Mouse (Mus musculus) spleen, adult 12 weeks (tissue): ENCODE data around the gene Fam234b.

ENCODE experiments used
- DNase-seq: peaks from one replicate; pipeline ENCODE4 v3.0.0; 2022; ENCODE audit warnings: low spot score

The Fam234b gene

DNA sequence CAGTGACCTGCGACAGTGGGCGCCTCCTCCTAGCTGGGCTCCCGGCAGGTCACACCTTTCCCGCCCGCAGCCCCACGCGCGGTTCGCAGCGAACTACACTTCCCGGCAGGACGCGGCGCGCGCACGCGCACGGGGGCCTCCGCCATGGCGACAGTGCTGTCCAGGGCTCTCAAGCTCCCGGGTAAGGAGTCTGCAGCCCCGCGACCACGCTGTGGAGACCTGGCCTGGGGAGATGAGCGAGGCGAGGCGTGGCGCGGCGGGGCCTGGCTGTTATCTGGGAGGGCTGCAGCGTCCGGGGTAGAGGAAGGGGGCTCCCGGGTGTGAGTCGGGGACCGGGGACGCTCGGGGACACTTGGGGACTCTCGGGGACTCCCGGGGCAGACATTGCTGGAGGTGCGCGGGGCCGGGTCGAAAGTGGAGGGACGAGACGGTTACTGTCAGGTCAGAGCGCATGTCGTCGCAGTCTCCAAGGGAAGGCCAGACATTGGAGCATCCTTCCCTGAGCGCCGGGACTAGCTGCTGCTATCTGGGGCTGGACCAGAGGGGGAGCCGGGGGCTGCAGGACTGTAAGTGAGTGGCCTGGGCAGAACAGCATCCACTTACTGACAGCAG is at the start of gene Fam234b, which contains the start of gene Hebp1:
TSS of gene Fam234b (plus strand) at position 57 of the 612 bp plus-strand sequence.
TSS of gene Hebp1 (minus strand) at position 102 of the 612 bp plus-strand sequence.
- DNase-seq, result peak; percentile 82

- no peak for DNase-seq
Measured at GRCm38 (mm10) chr6:135148506-135148905, 49.3 kb upstream of the Fam234b start.

DNA sequence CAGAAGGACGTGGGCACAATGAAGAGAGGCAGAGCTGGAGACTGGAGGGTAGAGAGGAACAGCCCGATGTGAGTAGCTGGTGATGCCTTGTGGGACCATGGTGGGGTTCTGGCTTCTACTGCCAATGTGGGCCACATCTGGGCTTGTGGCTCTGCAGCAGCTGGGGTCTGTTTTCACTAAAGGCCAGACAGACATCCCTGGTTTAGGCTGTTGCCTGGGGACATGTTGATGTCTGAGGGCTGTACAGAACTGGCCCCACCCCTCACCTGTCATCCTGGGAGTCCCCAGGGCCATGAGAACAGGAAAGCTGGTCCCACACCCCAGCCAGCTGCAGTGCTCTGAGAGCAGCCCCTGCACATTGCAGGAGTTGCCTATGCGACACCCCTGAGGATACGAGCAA is 48.6 kb upstream of the Fam234b start:
- no peak for DNase-seq

DNA sequence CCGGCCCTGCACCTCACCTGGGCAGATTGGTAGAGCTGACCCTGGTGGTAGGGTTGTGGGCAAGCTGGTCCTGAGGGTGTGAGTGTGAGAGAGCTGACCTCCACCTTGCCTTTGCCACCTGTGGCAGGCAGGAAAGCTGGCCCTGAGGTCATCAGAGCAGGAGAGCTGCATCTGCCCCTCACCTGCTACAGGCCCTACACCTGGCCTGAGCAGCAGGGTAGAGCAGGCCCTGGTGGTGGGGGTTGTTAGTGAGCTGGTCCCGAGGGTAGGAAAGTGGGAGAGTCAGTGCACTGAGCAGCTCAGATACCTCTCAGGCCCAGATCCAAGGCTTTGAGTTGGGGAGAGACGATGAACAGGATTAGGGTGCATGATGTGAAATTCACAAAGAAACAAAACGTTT is 48.1 kb upstream of the Fam234b start:
- no peak for DNase-seq

GRCm38 (mm10) chr6:135150311-135150710 is 47.5 kb upstream of the Fam234b start:
- no peak for DNase-seq

- no peak for DNase-seq
Measured at GRCm38 (mm10) chr6:135153719-135154118, 44.1 kb upstream of the Fam234b start.

DNA sequence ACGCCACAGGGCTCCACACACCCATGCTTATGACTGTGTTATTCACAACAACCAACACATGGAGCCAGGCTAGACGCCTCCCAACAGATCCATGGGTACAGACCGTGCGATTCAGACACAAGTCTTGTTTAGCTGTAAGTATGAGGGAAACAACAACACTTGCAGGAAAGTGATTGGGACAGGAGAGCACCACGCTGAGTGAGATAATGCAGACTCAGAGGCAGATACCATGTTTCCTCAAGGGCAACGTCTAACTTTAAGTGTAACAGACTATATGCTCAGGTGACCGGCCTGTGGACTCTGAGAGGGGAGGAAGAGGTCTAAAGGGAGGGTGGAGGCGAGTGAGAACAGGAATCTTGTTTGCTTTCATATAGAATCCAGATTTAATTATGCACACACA is 41.2 kb upstream of the Fam234b start:
- DNase-seq, result no peak

GRCm38 (mm10) chr6:135157496-135157895 is 40.3 kb upstream of the Fam234b start:
- DNase-seq, result no peak

- no peak for DNase-seq
Measured at GRCm38 (mm10) chr6:135158509-135158908, 39.3 kb upstream of the Fam234b start.

GRCm38 (mm10) chr6:135161356-135161755 is 36.4 kb upstream of the Fam234b start:
- DNase-seq, result no peak

- DNase-seq, result no peak
Measured at GRCm38 (mm10) chr6:135162311-135162710, 35.5 kb upstream of the Fam234b start.

DNA sequence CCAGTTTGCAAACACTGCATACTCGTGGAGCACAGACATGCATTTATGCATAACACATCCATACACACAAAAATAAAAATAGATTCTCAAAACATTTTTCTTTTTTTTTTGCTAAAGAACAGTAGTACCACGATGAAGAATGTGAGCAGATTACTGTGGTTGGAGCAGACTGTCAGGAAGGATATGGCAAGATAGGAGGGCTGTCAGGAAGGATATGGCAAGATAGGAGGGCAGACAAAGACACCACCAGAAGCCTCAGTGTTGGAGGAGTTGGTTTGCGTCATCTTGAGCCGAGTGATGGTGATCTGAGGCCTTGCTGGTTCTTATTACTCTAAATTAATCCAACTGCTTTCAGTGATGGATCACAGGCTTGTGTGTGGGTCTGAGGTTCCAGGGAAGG is 34.9 kb upstream of the Fam234b start:
- no peak for DNase-seq

GRCm38 (mm10) chr6:135165191-135165590 is 32.6 kb upstream of the Fam234b start:
- no peak for DNase-seq

DNA sequence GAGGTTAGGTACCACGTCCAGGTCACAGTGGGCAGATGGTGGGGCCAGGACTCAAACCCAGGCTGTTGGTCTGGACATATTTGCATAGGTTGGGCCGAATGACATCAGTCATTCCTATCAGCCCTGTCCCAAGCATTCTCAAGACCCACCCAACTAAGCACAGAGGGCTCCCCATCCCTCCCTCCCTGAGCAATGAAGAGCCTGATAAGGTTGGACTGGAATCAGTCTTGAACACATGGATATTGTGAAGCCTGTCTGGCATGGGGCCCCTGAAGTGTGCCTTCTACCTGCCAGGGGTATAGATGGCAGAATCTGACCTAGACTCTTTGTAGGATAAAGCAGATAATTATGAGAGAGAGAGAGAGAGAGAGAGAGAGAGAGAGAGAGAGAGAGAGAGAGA is 32.1 kb upstream of the Fam234b start:
- DNase-seq, result no peak

- no peak for DNase-seq
Measured at GRCm38 (mm10) chr6:135166262-135166661, 31.5 kb upstream of the Fam234b start.

- peak; percentile 37 for DNase-seq
Measured at GRCm38 (mm10) chr6:135166712-135167111, 31.1 kb upstream of the Fam234b start.

- peak; percentile 95 for DNase-seq
Measured at GRCm38 (mm10) chr6:135167380-135168311, 30.1 kb upstream of the Fam234b start.

DNA sequence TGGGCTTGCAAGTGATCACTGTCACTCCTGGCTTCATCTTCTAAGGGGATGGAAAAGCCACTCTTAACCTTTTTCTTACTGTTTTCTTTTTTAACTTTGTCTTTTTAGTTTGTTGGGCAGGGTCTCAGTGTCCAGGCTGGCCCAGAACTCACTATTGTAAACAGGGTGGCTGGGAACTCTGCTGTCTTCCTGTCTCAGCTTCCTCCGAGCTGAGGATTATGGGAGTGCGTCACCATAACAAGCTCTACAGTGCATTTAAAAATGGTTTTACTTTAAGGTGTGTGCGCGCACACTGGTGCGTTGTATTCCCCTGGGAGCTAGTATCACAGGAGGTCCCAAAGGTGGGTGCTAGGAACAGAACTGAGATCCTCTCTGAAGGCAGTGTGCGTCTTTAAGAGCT is 29.3 kb upstream of the Fam234b start:
- DNase-seq, result no peak

DNA sequence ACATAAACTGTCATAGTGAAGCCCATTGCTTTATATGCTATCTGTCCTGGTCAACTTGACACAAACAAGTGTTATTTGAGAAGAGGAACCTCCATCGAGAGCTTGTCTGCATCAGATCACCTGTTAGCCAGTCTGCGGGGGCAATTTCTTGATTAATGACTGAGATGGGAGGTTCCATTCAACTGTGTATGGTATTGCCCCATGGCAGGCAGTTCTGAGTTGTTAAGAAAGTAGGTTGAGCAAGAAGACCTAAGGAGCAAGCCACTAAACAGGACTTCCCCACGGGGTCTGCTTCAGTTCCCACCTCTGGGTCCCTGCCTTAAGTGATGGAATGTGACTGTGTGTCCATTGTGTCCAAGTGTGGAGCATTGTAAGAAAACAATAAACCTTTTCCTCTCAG is 28.5 kb upstream of the Fam234b start:
- DNase-seq, result no peak

- DNase-seq, result no peak
Measured at GRCm38 (mm10) chr6:135171736-135172135, 26.0 kb upstream of the Fam234b start.

- DNase-seq, result no peak
Measured at GRCm38 (mm10) chr6:135175014-135175413, 22.8 kb upstream of the Fam234b start.

DNA sequence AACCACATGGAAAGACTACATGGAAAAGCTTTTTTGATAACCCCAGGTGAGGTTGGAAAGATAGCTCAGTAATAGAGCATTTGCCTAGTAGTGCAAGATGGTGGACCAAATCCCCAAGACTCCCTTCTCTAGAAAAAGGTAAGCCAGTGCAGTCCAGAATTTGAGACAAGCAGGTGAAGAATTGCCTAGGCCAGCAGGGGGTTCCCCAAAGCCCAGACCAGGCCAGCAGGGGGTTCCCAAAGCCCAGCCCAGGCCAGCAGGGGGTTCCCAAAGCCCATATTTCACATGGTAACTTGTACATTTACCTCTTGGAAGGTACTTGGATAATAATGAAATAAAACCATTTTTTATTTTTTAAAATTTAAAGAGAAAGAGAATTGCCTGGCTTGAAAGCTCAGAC is 20.5 kb upstream of the Fam234b start:
- no peak for DNase-seq

DNA sequence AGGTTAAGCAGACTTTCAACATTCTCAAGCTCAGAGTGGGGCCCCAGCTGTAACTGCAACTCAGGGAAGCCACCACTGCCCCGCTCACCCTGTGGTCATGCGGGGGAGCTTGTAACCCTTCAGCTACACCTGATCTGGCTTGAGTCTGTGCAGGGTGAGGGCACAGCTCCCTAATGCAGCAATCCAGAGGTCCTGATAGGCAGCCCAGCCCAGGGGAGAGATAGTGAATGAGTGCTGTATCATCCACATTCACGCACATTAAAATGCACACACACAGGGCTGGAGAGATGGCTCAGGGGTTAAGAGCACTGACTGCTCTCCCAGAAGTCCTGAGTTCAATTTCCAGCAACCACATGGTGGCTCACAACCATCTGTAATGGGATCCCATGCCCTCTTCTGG is 19.2 kb upstream of the Fam234b start:
- no peak for DNase-seq
